Mouse (Mus musculus) ovary, adult 18-20 months (tissue): Measurements from ENCODE around the gene Acox2.
A peak's percentile ranks its signal among the peaks of the same experiment; 100 is the strongest.
"Not testable (repeated sequence)": the region's sequence is repeated elsewhere in the genome, so short reads cannot be mapped to it uniquely, and the experiment has no call there.

Experiments used
- DNase-seq: peaks from one replicate; pipeline ENCODE4 v3.0.0; 2022; ENCODE audit warnings: low spot score, mixed read lengths

Acox2 gene

GRCm38 (mm10) chr14:8259166-8259565 is at the start of gene Acox2:
Gene Acox2 (minus strand): TSS chr14:8259353.
- no peak for DNase-seq

- DNase-seq, result no peak
Measured at GRCm38 (mm10) chr14:8308650-8309049, 49.5 kb upstream of the Acox2 start.

GRCm38 (mm10) chr14:8306884-8307283 is 47.7 kb upstream of the Acox2 start:
- no peak for DNase-seq

- no peak for DNase-seq
Measured at GRCm38 (mm10) chr14:8305014-8305413, 45.9 kb upstream of the Acox2 start.

- no peak for DNase-seq
Measured at GRCm38 (mm10) chr14:8304082-8304481, 44.9 kb upstream of the Acox2 start.

- no peak for DNase-seq
Measured at GRCm38 (mm10) chr14:8302687-8303086, 43.5 kb upstream of the Acox2 start.

- DNase-seq, result no peak
Measured at GRCm38 (mm10) chr14:8300281-8300680, 41.1 kb upstream of the Acox2 start.

- peak; percentile 14 for DNase-seq
Measured at GRCm38 (mm10) chr14:8297889-8298293, 38.7 kb upstream of the Acox2 start.

- no peak for DNase-seq
Measured at GRCm38 (mm10) chr14:8294257-8294656, 35.1 kb upstream of the Acox2 start.

GRCm38 (mm10) chr14:8286595-8286994 is 27.4 kb upstream of the Acox2 start:
- DNase-seq, result peak; percentile 21

GRCm38 (mm10) chr14:8283784-8284183 is 24.6 kb upstream of the Acox2 start:
- no peak for DNase-seq

GRCm38 (mm10) chr14:8271281-8271680 is 12.1 kb upstream of the Acox2 start:
- DNase-seq, result not testable (repeated sequence)

- DNase-seq, result no peak
Measured at GRCm38 (mm10) chr14:8264378-8264777, 5.2 kb upstream of the Acox2 start.

- DNase-seq, result no peak
Measured at GRCm38 (mm10) chr14:8262242-8262641, 3.1 kb upstream of the Acox2 start.

GRCm38 (mm10) chr14:8260214-8260613 is 1.1 kb upstream of the Acox2 start:
- DNase-seq, result no peak

- DNase-seq, result no peak
Measured at GRCm38 (mm10) chr14:8258752-8259151, 401 bp downstream of the Acox2 start.

- no peak for DNase-seq
Measured at GRCm38 (mm10) chr14:8258335-8258627, 872 bp downstream of the Acox2 start.

GRCm38 (mm10) chr14:8257521-8258334 is 1.4 kb downstream of the Acox2 start:
- DNase-seq, result no peak

- no peak for DNase-seq
Measured at GRCm38 (mm10) chr14:8256881-8257280, 2.3 kb downstream of the Acox2 start.

- no peak for DNase-seq
Measured at GRCm38 (mm10) chr14:8256072-8256471, 3.1 kb downstream of the Acox2 start.

- no peak for DNase-seq
Measured at GRCm38 (mm10) chr14:8255076-8255729, 4.0 kb downstream of the Acox2 start.

- no peak for DNase-seq
Measured at GRCm38 (mm10) chr14:8251330-8251885, 7.7 kb downstream of the Acox2 start.

- no peak for DNase-seq
Measured at GRCm38 (mm10) chr14:8250141-8250871, 8.8 kb downstream of the Acox2 start.
